Mouse (Mus musculus) kidney, postnatal 10 days (tissue): ENCODE results near the gene Prol1.
"Not testable (repeated sequence)": the region's sequence is repeated elsewhere in the genome, so short reads cannot be mapped to it uniquely, and the experiment has no call there.

Experiments
- DNase-seq: peaks from one replicate; pipeline ENCODE4 v3.0.0; 2021; ENCODE audit warnings: mixed read lengths

Prol1 gene

DNA sequence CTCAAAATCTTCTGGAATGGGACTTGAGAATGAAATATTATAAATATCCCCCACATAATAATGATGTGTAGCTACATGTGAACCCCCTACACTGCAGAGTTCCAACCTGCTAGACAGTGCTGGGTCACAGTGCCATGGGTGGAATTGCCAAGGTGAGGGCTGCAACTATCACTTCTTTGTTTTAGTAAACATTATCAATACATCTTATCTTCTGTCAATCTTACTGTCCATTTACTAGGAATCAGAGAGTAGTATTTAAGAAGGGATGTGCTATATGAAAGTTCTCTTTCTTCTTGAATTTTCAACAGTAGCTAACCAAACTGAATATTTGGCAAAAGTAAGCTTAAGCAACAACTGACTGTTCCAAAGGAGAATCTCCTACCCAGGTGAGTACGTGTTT is at the start of gene Prol1:
TSS of gene Prol1 (plus strand) at position 301 of the 400 bp plus-strand sequence.
- DNase-seq: no peak

DNA sequence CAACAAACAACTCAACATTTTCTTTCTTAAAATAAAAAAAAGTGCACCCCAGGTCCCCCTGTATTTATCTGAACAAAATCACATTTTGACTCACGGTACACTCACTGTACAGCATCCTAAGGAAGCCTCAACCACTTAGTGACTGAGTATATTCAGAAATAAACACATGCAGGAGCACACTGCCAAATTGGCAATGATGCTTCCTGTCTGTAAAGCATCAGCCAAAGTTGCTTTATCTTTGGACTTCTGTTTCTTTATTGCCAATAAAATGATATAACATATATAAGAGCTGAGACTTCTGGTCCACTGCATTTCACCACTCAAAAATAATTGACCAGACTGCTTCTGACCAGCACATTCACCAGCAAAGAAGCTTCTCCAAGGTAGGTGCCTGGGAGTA is 48.5 kb upstream of the Prol1 start, which contains the start of gene Gm7714:
TSS of gene Gm7714 (plus strand) at position 301 of the 400 bp plus-strand sequence.
- no peak for DNase-seq

DNA sequence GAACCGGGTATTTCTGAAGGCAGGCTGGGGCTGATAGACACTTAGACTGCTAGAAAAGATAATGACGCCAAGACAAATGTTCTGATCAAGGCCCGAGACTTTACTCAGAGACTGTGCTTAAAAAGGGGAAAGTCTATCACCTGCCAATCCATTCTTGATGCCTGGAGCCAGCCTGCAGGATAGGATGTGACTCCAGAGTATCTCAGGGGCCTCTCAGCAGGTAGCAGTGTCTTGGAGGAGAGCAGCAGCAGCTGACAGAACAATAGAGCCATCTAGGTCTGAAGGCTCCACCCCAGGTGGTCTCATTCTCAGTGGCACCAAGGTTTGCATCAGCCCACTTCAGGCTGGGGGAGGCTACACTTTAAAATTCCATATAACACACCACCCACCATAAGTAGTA is 5.8 kb upstream of the Prol1 start:
- DNase-seq: not testable (repeated sequence)

DNA sequence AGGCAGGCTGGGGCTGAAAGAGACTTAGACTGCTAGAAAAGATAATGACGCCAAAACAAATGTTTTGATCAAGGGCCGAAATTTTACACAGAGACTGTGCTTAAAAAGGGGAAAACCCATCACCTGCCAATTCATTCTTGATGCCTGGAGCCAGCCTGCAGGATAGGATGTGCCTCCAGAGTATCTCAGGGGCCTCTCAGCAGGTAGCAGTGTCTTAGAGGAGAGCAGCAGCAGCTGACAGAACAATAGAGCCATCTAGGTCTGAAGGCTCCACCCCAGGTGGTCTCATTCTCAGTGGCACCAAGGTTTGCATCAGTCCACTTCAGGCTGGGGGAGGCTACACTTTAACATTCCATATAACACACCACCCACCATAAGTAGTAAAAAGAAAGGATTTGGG is 31.4 kb downstream of the Prol1 start:
- not testable (repeated sequence) for DNase-seq

DNA sequence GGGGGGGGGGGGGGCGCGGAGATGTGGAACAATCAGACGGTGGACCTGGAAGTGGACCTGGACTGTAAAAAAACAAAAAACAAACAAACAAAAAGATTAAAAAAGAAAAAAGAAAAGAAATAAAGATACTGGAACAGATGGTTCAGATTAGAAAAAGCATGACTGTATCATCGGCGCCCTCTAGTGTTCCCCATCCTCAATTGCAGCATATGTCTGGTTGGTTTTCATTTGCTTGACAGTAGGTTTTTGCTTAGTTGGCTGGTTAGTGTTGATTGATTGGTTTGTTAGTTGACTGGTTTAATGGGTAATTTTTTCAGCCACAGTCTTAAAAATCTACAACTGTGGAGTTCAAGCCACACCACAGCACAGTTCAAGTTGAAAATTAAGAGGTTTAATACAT is 47.7 kb downstream of the Prol1 start:
- peak; percentile 48 for DNase-seq

DNA sequence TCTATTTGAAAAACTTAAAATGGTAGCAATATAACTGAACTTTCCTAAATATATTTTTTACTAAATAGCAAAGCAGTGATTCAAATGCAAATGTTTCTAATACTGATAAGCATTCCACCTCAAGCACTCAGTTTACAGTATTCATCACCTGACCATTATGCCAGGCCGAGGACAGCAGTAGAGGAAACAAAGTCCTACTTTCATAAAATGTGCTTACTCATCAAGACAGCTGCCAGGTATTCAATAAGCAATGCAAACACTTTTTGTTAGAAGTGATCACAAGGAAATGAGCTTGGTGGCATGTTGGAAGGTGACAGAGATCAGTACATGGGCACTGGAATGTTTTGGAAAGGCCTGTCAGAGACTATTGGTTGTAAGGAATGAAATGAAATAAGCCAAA is 49.8 kb downstream of the Prol1 start:
- no peak for DNase-seq

DNA sequence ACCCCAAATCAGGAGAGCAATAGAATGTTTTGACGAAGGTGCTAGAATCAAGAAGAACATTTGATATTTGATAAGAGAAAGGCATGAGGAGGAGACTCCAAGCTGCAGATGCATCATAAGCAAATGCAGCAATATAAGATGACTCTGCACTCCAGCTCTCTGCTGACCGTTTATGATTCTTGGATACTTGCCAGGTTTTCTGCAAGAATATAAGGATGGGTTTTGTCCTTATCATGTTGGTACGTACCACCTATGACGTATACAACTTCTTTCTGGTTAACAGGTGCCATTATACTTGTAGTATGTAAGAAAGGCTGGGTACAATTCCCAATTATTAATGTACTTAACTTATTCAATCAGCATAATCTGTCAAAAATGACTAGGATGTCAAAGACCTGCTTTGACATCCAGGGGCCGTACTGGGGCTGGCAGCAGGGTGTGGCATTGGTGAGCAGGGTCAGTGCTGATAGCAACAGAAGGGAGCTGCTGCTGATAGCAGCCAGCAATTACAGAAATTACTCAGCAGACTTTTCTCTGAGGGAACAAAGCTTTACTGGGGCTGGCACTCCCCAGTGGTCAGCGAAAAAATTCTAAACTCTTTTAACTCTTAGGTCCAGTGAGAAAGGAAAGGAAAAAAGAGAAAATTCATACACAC is 53.6 kb downstream of the Prol1 start:
- no peak for DNase-seq

DNA sequence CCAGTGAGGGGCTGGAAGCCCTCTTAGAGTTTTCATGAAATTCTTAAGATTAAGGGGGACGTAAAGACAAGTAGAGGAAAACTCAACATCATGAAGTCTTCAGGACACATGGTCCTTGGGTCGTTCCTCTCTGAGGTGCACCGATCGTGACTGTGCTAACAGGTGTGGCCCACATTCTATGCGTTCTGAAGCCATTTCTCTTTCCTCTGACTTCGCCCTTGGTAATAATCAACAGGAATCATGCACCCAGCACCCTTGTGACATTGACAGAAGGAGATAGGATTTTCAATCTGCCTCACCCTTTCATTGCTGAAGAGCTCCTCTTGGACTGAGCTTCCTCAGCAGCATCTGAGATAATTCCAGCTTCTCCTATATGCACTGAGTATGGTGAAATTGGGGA is 55.5 kb downstream of the Prol1 start:
- no peak for DNase-seq

DNA sequence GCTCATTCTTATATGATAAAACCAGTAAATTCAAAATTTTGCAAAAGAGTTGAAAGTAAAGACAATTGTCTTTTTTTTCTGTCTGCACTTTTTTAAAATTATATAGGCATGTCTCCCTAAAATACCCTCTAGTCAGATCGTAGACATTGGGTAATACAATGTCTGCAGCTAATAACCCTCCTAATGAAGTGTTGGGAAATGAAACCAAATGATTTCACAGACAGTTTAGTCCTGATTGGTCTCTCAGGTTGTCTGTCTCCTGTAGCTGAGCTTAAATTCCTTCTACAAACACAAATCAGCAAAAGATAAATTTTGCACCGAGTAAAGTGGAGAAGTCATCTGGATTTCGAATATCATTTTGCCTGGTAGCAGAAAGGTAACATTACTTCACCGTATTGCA is 58.7 kb downstream of the Prol1 start, which contains the start of gene Amtn:
TSS of gene Amtn (plus strand) at position 301 of the 400 bp plus-strand sequence.
- no peak for DNase-seq
